In genomic region chr4:123447251-123447650, GRCm38 (mm10) we compare ENCODE assay signal across 17 mouse cellular contexts.
A peak's percentile ranks its signal among the peaks of the same experiment; 100 is the strongest.
DNase-seq lines count a peak whose midpoint lies in the region; ATAC-seq and TF ChIP-seq lines count a peak whose summit lies in the region.
"Had no signal": no experiment of that assay in that cellular context is flagged by ENCODE, and none has a peak within 500 bp of the region (broad histone marks: within the 10 kb centered on the region; RNA-seq: fewer than 3 reads in every experiment).

No protein-coding gene starts in this region.

- peaks cover 77% of the 10 kb centered on the region for H3K36me3 ChIP-seq in lung, embryonic 14.5 days (ENCODE audit: insufficient read depth)

- 31% methylated on average over 3 of the region's 3 CpGs for WGBS in lung, embryonic 14.5 days
- 48% methylated on average over 3 of the region's 3 CpGs for WGBS in lung, adult 2 months

- DNase-seq in gastrocnemius, adult 2 months = no peak
- no peak for DNase-seq in gastrocnemius, postnatal 4 days (ENCODE audit: low spot score in 2 of 2)
- DNase-seq in lung, embryonic 14.5 days = peak; percentile 9
- DNase-seq in lung, adult 2 months = no peak
- DNase-seq in heart, adult 8-10 months (ENCODE audit: low spot score) = peak; percentile 53
- peak; percentile 54 for DNase-seq in heart, postnatal 4 days
- DNase-seq in left cerebral cortex, adult 8-10 months (ENCODE audit: low spot score in 2 of 2) = no peak
- DNase-seq: cerebellum, adult 18-20 months; kidney, postnatal 36 days; right cerebral cortex, postnatal 4 days; thymus, adult 18-20 months had no signal

- H3K4me1 ChIP-seq in lung, embryonic 14.5 days (ENCODE audit: insufficient read depth) = no peaks in the 10 kb centered on the region
- no peaks in the 10 kb centered on the region for H3K4me1 ChIP-seq in lung, adult 2 months (ENCODE audit: control insufficient read depth, insufficient read depth, low read length)
- H3K4me1 ChIP-seq: embryonic facial prominence, embryonic 15.5 days; forebrain, embryonic 15.5 days; hindbrain, embryonic 10.5 days had no signal

- no peak overlapping the region for H3K9ac ChIP-seq in lung, embryonic 14.5 days
- H3K9ac ChIP-seq: embryonic facial prominence, embryonic 15.5 days; forebrain, embryonic 15.5 days; liver, embryonic 13.5 days had no signal

- no peak for TF ChIP-seq POLR2A in lung, adult 2 months (IDR thresholded peaks at IDR 0.05; ENCODE audit: borderline replicate concordance, extremely low read depth, low read depth, low read length)

- peak overlapping the region; percentile 70 for H3K27ac ChIP-seq in gastrocnemius, adult 2 months
- no peak overlapping the region for H3K27ac ChIP-seq in lung, embryonic 14.5 days (ENCODE audit: low read depth)
- H3K27ac ChIP-seq: embryonic facial prominence, embryonic 15.5 days; forebrain, embryonic 15.5 days; hindbrain, embryonic 10.5 days; liver, embryonic 13.5 days had no signal

- no peaks in the 10 kb centered on the region for H3K27me3 ChIP-seq in lung, embryonic 14.5 days (ENCODE audit: insufficient read depth, low read length)
- H3K27me3 ChIP-seq: embryonic facial prominence, embryonic 15.5 days; forebrain, embryonic 15.5 days; liver, embryonic 13.5 days had no signal

- intact Hi-C loops in gastrocnemius, adult 2 months (cut with DNase I) = no loop called here

- no peak for TF ChIP-seq CTCF in gastrocnemius, adult 2 months (IDR thresholded peaks at IDR 0.05)
- TF ChIP-seq CTCF in lung, embryonic 14.5 days (IDR thresholded peaks at IDR 0.05; ENCODE audit: low read depth) = no peak
- TF ChIP-seq CTCF in lung, adult 2 months (IDR thresholded peaks at IDR 0.05; ENCODE audit: insufficient read depth, low read length) = no peak

- no peak overlapping the region for H3K4me2 ChIP-seq in lung, embryonic 14.5 days
- H3K4me2 ChIP-seq: embryonic facial prominence, embryonic 15.5 days; forebrain, embryonic 15.5 days; liver, embryonic 13.5 days; midbrain, embryonic 11.5 days had no signal

- ATAC-seq in lung, embryonic 14.5 days (ENCODE audit: insufficient read depth) = no peak
- ATAC-seq in granulocyte monocyte progenitor cell, adult 5-6 weeks (replicated peaks; ENCODE audit: poor library complexity, severe bottlenecking) = no peak
- ATAC-seq: forebrain, embryonic 15.5 days had no signal

- no peaks in the 10 kb centered on the region for H3K9me3 ChIP-seq in lung, embryonic 14.5 days (ENCODE audit: low read depth, low read length)
- H3K9me3 ChIP-seq: embryonic facial prominence, embryonic 15.5 days; forebrain, embryonic 15.5 days; hindbrain, embryonic 10.5 days; liver, embryonic 13.5 days had no signal

- H3K4me3 ChIP-seq in gastrocnemius, adult 2 months = no peak overlapping the region
- no peak overlapping the region for H3K4me3 ChIP-seq in lung, embryonic 14.5 days (ENCODE audit: low read depth, low read length)
- H3K4me3 ChIP-seq in lung, adult 2 months (replicated peaks; ENCODE audit: extremely low read depth, low read depth, low read length) = no peak overlapping the region
- H3K4me3 ChIP-seq: embryonic facial prominence, embryonic 15.5 days; forebrain, embryonic 15.5 days; hindbrain, embryonic 10.5 days; liver, embryonic 13.5 days had no signal

Comparison
In these comparisons a context has a peak if more than half of its experiments do, and no peak if none do; other contexts are left out.
1. DNase-seq: peak in lung, embryonic 14.5 days (single experiment), heart, adult 8-10 months (single experiment) and heart, postnatal 4 days (single experiment); none in gastrocnemius, adult 2 months (single experiment), gastrocnemius, postnatal 4 days (0 of 2), lung, adult 2 months (single experiment) and left cerebral cortex, adult 8-10 months (0 of 2).